Mouse (Mus musculus) heart, adult 2 months (tissue): ENCODE measurements around the gene Atp7b. TPM values are rescaled to one million over a fixed set of nuclear protein-coding genes. Genes with fewer than 3 reads are reported as not detected.
A peak's percentile ranks its signal among the peaks of the same experiment; 100 is the strongest.

Experiments
- DNase-seq, 2 experiments: peaks; one replicate each; pipeline ENCODE4 v3.0.0; 2021
- H3K27ac ChIP-seq: fragments of 200-600 bp; 2 replicates; pipeline ENCODE4 v1.8.1; 2022
- H3K27me3 ChIP-seq: fragments of 200-500 bp; 2 replicates; pipeline ENCODE4 v1.6.1; 2012; ENCODE audit warnings: mild to moderate bottlenecking, low read length, inconsistent platforms, mixed read lengths; ENCODE audit not compliant: control insufficient read depth, insufficient read depth
- H3K36me3 ChIP-seq: fragments of 200-500 bp; 2 replicates; pipeline ENCODE4 v1.6.1; 2012; ENCODE audit warnings: low read length, inconsistent platforms; ENCODE audit not compliant: control insufficient read depth, insufficient read depth
- H3K4me1 ChIP-seq: fragments of 200-500 bp; 2 replicates; pipeline ENCODE4 v1.6.1; 2011; ENCODE audit warnings: low read length; ENCODE audit not compliant: control insufficient read depth, insufficient read depth
- H3K4me3 ChIP-seq: fragments of 200-600 bp; 2 replicates; pipeline ENCODE4 v1.8.1; 2022
- H3K79me2 ChIP-seq: fragments of 200-500 bp; replicated peaks from 2 replicates; pipeline ENCODE4 v1.6.1; 2012; ENCODE audit warnings: mild to moderate bottlenecking, inconsistent platforms, low read length, moderate library complexity, mixed read lengths; ENCODE audit not compliant: control insufficient read depth, insufficient read depth
- H3K9ac ChIP-seq: fragments of 200-500 bp; 2 replicates; pipeline ENCODE4 v1.6.1; 2012; ENCODE audit warnings: low read depth, mild to moderate bottlenecking, control low read depth, inconsistent platforms, low read length, mixed read lengths
- CTCF ChIP-seq: fragments of 200-600 bp; IDR thresholded peaks from 2 replicates; pipeline ENCODE4 v1.8.1; 2022; ENCODE audit warnings: antibody characterized with exemption, mild to moderate bottlenecking, moderate library complexity
- EP300 ChIP-seq: fragments of 200-500 bp; IDR thresholded peaks from 2 replicates; pipeline ENCODE4 v1.6.1; 2011; ENCODE audit warnings: low read depth, low read length, control low read depth; ENCODE audit not compliant: insufficient read depth
- POLR2A ChIP-seq: fragments of 200-500 bp; IDR thresholded peaks from 2 replicates; pipeline ENCODE4 v1.6.1; 2011; ENCODE audit warnings: mild to moderate bottlenecking, low read depth, low read length, control low read depth; ENCODE audit not compliant: insufficient read depth
- WGBS: fragments of 180-500 bp; shearing (Covaris S2); methylation state at CpG from one replicate; pipeline ENCODE4 v1.1.7; 2018; 5-methylcytosine and 5-hydroxymethylcytosine counted together
- intact Hi-C: fragments of 180-260 bp; cut with DNase I; formaldehyde crosslinking; loops from one replicate; pipeline ENCODE4 v1.15.1; 2025
- long read RNA-seq: library from polyadenylated mRNA; stranded (forward); transcript quantifications from one replicate; pipeline ENCODE4 v2.0.0, GENCODE M21; 2021
- polyA plus RNA-seq: library from polyadenylated mRNA; depleted of rRNA; stranded (reverse); fragments of >200 nt; gene quantifications from 2 replicates; pipeline ENCODE4 v1.2.3, GENCODE M21; 2012; rRNA removed
- total RNA-seq, 2 experiments: library from RNA; stranded (reverse); gene quantifications; 2 replicates each; pipeline ENCODE4 v1.2.3; 2021

The Atp7b gene
- total RNA-seq (under 1 TPM; 0.05 to 0.07 TPM), polyA plus RNA-seq (0.06 and 0.43 TPM in 2 replicates)
- long read RNA-seq: 0 reads

GRCm38 (mm10) chr8:22059821-22060445 lies at the start of gene Atp7b:
Gene Atp7b (minus strand): TSS chr8:22060305.
- 1% methylated on average over 44 of the region's 46 CpGs for WGBS
- peaks cover 2% of the 10 kb centered on the region for H3K36me3 ChIP-seq
- peak within 1 kb of the TSS; percentile 58 for H3K9ac ChIP-seq
- no peaks in the 10 kb centered on the region; the same call in 1 of the 2 replicates for H3K27me3 ChIP-seq
- DNase-seq: no peak
- H3K27ac ChIP-seq: peak within 1 kb of the TSS; percentile 24
- H3K4me3 ChIP-seq: peak within 1 kb of the TSS; percentile 86
- intact Hi-C loops: loop anchor here (5.0 kb wide), 2 partner anchors 107 to 122 kb away; partner anchors contain the start of gene Nek3
- H3K4me1 ChIP-seq: no peaks in the 10 kb centered on the region
- H3K79me2 ChIP-seq: no peaks in the 10 kb centered on the region
- TF ChIP-seq CTCF: peak; percentile 19; the same call in 1 of the 2 replicates
- no peak for TF ChIP-seq EP300
- no peak for TF ChIP-seq POLR2A

- Histone ChIP-seq H3K4me3 (no peak overlapping the region), H3K9ac (no peak overlapping the region), H3K4me1 (no peaks in the 10 kb centered on the region), H3K79me2 (no peaks in the 10 kb centered on the region), H3K36me3 (no peaks in the 10 kb centered on the region), H3K27ac (no peak overlapping the region), H3K27me3 (no peaks in the 10 kb centered on the region)
- intact Hi-C loops: no loop called here
- no peak for TF ChIP-seq POLR2A
- no peak for TF ChIP-seq CTCF
- TF ChIP-seq EP300: no peak
- WGBS: 74% methylated on average over 4 of the region's 4 CpGs
- no peak for DNase-seq
Observed at GRCm38 (mm10) chr8:22107020-22107419, 46.9 kb upstream of the Atp7b start.

DNA sequence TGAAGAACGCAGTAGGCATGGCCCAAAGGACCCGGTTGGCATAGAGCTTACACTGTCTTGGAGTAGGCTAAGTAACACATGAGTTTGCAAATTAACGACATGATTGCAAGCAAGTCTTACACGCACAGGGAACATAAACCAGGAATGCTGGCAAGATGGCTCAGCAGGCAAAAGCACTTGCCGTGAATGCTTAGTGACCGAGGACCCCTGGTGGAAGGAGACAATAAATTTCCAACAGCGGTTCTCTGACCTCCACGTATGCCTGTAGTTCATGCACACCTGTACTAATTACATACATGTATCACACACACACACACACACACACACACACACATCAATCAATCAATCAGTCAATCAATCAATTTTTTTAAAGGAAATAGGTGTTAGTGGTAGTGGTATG lies 31.5 kb upstream of the Atp7b start:
- Histone ChIP-seq H3K4me1 (no peaks in the 10 kb centered on the region), H3K36me3 (no peaks in the 10 kb centered on the region), H3K27me3 (no peaks in the 10 kb centered on the region), H3K9ac (no peak overlapping the region), H3K79me2 (no peaks in the 10 kb centered on the region), H3K4me3 (no peak overlapping the region), H3K27ac (no peak overlapping the region)
- WGBS: 48% methylated on average over 8 of the region's 8 CpGs
- DNase-seq: no peak
- TF ChIP-seq POLR2A (no peak), CTCF (peak; percentile 20; the same call in 1 of the 2 replicates)
- intact Hi-C loops: loop anchor here (5.0 kb wide), 1 partner anchor 99 kb away; no protein-coding TSS in a partner anchor

DNA sequence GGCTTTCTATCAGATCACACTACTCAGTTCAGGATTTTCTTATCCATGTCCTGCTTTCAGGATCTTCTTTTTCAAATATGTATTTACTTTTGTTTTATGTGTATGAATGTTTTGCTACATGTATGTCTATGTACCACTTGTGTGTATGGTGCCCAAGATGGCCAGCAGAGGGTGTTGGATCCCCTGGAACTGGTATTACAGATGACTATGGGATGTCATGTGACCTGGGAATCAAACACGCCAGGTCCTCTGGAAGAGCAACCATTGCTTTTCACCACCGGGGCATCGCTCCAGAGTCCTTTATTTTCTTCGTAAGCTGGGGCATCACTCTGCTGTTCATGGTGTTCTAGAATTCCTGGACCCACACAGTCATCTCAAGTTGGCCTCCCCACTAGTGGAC lies 29.1 kb upstream of the Atp7b start:
- intact Hi-C loops: no loop called here
- Histone ChIP-seq H3K27me3 (no peaks in the 10 kb centered on the region), H3K79me2 (no peaks in the 10 kb centered on the region), H3K4me3 (no peak overlapping the region), H3K9ac (no peak overlapping the region), H3K4me1 (no peaks in the 10 kb centered on the region), H3K27ac (no peak overlapping the region), H3K36me3 (no peaks in the 10 kb centered on the region)
- TF ChIP-seq CTCF: no peak
- TF ChIP-seq POLR2A: no peak
- no peak for TF ChIP-seq EP300
- 85% methylated on average over 4 of the region's 4 CpGs for WGBS
- no peak for DNase-seq

- no peaks in the 10 kb centered on the region for H3K4me1 ChIP-seq
- 68% methylated on average over 9 of the region's 9 CpGs for WGBS
- H3K36me3 ChIP-seq: no peaks in the 10 kb centered on the region
- H3K9ac ChIP-seq: no peak overlapping the region
- no peak overlapping the region for H3K27ac ChIP-seq
- TF ChIP-seq EP300 (no peak), POLR2A (no peak), CTCF (no peak)
- H3K79me2 ChIP-seq: no peaks in the 10 kb centered on the region
- no peak overlapping the region for H3K4me3 ChIP-seq
- intact Hi-C loops: no loop called here
- DNase-seq: no peak
- no peaks in the 10 kb centered on the region for H3K27me3 ChIP-seq
Observed at GRCm38 (mm10) chr8:22079313-22080007, 19.4 kb upstream of the Atp7b start.

GRCm38 (mm10) chr8:22061126-22061525 lies 1.0 kb upstream of the Atp7b start:
- H3K4me3 ChIP-seq: peak overlapping the region; percentile 86
- peak overlapping the region; percentile 24; the same call in 1 of the 2 replicates for H3K27ac ChIP-seq
- WGBS: 2% methylated on average over 3 of the region's 3 CpGs
- no peak for TF ChIP-seq CTCF
- TF ChIP-seq POLR2A: no peak
- H3K27me3 ChIP-seq: no peaks in the 10 kb centered on the region; the same call in 1 of the 2 replicates
- H3K9ac ChIP-seq: no peak overlapping the region
- intact Hi-C loops: loop anchor here (5.0 kb wide), 1 partner anchor 106 kb away; the partner anchor contains the start of gene Nek3
- peaks cover 2% of the 10 kb centered on the region for H3K36me3 ChIP-seq
- H3K4me1 ChIP-seq: no peaks in the 10 kb centered on the region
- H3K79me2 ChIP-seq: no peaks in the 10 kb centered on the region
- no peak for DNase-seq
